Mouse (Mus musculus) C2C12 (cell line): Measurements from ENCODE around the gene Gp1ba.

Experiments
- CEBPB ChIP-seq: IDR thresholded peaks from one replicate; pipeline ENCODE4 v1.6.1; 2011; ENCODE audit warnings: low read depth, mild to moderate bottlenecking, control low read depth, moderate library complexity
- CTCF ChIP-seq: IDR thresholded peaks from one replicate; pipeline ENCODE4 v1.5.1; 2011; ENCODE audit not compliant: control insufficient read depth, insufficient read depth, insufficient read length
- MAX ChIP-seq: IDR thresholded peaks from one replicate; pipeline ENCODE4 v1.6.1; 2011; ENCODE audit warnings: mild to moderate bottlenecking, control low read depth
- MYOD1 ChIP-seq: IDR thresholded peaks from one replicate; pipeline ENCODE4 v1.6.1; 2011; ENCODE audit warnings: low read depth; ENCODE audit not compliant: control insufficient read depth, insufficient read length
- USF1 ChIP-seq: IDR thresholded peaks from one replicate; pipeline ENCODE4 v1.6.1; 2011; ENCODE audit warnings: low read depth, mild to moderate bottlenecking, control low read depth, moderate library complexity

- TF ChIP-seq CTCF (no peak), MAX (no peak), USF1 (no peak), MYOD1 (no peak), CEBPB (no peak)
Observed at GRCm38 (mm10) chr11:70681170-70681569, 42.2 kb downstream of the Gp1ba start.
